Mouse (Mus musculus): ENCODE results near the gene Myh11. TPM values are rescaled to one million over a fixed set of nuclear protein-coding genes. Genes with fewer than 3 reads are reported as not detected.

Myh11 gene
- polyA plus RNA-seq, 2 experiments: 0.32 to 0.46 TPM

DNA sequence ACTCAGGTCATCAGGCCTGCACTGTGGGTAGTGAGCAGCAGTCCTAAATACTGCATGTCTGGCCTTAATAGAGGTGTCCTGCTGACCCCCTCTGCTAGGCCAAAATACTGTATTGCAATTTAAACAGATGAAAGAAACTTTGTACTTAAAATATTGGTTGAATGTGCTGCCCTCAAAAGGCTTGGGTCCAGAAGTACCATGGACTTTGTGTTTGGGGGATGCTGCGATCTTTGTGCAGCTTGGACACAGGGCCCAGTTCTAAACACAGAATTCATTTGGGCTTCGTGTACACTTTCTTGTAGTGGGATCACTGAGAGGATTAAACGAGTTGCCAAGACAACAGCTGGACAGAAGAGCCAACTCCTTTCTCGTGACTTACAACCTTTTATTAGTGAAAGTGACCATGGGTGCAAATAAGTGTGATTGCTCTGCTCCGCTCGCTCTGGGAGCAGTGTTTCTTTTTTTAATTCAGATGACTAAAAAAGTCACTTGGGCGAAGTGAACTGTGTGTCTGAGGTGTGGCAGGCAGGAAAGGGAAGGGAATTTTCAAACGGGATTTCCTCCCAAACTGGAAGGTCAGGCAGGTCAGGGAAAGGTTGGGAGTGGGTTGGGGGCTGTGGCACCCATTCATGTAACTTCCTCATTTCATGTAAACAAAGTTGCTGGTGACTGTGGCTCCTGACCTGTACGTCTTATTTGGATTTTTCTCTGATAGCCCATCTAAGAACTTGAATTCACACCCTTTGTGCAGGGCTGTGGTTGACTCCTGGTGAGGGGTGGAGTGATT, 96.8 kb downstream of the Myh11 start:
- Histone ChIP-seq H3K36me3 (replicated peaks; ENCODE audit: control insufficient read depth, insufficient read depth, low read depth) (peaks cover 37% of the 10 kb centered on the region), H3K4me2 (ENCODE audit: low read depth) (no peak overlapping the region), H3K27me3 (ENCODE audit: control insufficient read depth, insufficient read depth, low read length) (no peaks in the 10 kb centered on the region), H3K4me1 (replicated peaks; ENCODE audit: control insufficient read depth in 2 of 2, insufficient read depth in 2 of 2, low read length in 1 of 2) (no peaks in the 10 kb centered on the region), H3K9me3 (ENCODE audit: control insufficient read depth, low read length) (no peaks in the 10 kb centered on the region), H3K4me3 (ENCODE audit: insufficient read depth in 1 of 2, low read depth in 2 of 2, low read length in 2 of 2) (no peak overlapping the region), H3K27ac (no peak overlapping the region), H3K9ac (replicated peaks) (no peak overlapping the region)
- no peak for ATAC-seq (ENCODE audit: insufficient read depth)
- WGBS (ENCODE audit: insufficient replicate concordance): 57% methylated on average over 9 of the region's 9 CpGs
- no peak for DNase-seq (ENCODE audit: low read depth in 3 of 3, low spot score in 3 of 3)
- TF ChIP-seq CTCF (IDR thresholded peaks at IDR 0.05; ENCODE audit: low read depth) (no peak), EP300 (IDR thresholded peaks at IDR 0.05; ENCODE audit: low read depth) (no peak)

DNA sequence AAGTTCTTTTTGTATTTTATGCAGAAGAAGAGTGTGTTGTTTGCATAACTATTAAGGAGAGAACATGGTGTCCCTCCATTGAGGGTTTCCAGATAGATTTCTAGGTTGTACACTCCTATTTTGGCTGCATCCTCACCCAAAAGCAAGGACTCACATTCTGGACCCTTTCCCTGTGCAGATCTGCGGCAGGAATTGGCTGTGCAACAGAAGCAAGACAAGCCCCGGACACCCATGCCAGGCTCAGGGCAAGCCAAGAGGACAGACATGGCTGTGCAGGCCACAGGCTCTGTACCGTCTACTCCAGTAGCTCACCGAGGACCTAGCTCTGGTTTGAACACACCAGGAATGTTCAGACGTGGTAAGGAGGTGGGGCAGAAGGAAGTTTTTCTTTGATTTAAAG, 105.7 kb downstream of the Myh11 start:
- Histone ChIP-seq H3K9ac (replicated peaks) (no peak overlapping the region), H3K36me3 (replicated peaks; ENCODE audit: control insufficient read depth, insufficient read depth, low read depth) (peaks cover 83% of the 10 kb centered on the region), H3K4me3 (ENCODE audit: insufficient read depth in 1 of 2, low read depth in 2 of 2, low read length in 2 of 2) (no peak overlapping the region), H3K27ac (no peak overlapping the region), H3K4me2 (ENCODE audit: low read depth) (no peak overlapping the region), H3K4me1 (replicated peaks; ENCODE audit: control insufficient read depth in 2 of 2, insufficient read depth in 2 of 2, low read length in 1 of 2) (no peaks in the 10 kb centered on the region), H3K27me3 (ENCODE audit: control insufficient read depth, insufficient read depth, low read length) (no peaks in the 10 kb centered on the region), H3K9me3 (ENCODE audit: control insufficient read depth, low read length) (no peaks in the 10 kb centered on the region)
- TF ChIP-seq EP300 (IDR thresholded peaks at IDR 0.05; ENCODE audit: low read depth): no peak
- no peak for DNase-seq (ENCODE audit: low read depth in 3 of 3, low spot score in 3 of 3)
- WGBS (ENCODE audit: insufficient replicate concordance): 87% methylated on average over 5 of the region's 5 CpGs
- ATAC-seq (ENCODE audit: insufficient read depth): no peak

DNA sequence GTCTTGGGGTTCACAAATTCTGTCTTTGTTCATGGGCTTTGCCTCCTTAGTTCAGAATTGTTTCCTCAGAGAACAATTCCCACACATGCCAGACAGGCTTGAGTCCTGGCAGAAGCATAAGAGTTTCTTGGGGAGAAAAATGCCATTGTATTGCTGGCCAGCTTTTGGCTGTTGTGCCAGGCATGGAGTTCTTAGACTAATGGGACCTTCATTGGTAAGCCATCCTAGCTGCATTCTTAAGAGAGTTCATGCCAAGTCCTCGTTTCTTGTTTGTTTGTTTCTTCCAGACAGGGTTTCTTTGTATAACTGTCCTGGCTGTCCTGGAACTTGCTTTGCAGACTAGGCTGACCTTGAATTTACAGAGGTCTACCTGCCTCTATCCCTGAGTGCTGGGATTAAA, 107.3 kb downstream of the Myh11 start:
- ATAC-seq (ENCODE audit: insufficient read depth) (no peak), DNase-seq (ENCODE audit: low read depth in 3 of 3, low spot score in 3 of 3) (no peak)
- WGBS (ENCODE audit: insufficient replicate concordance): 78% methylated on average over 1 of the region's 1 CpGs
- no peak overlapping the region for H3K9ac ChIP-seq (replicated peaks)
- H3K27ac ChIP-seq: no peak overlapping the region
- no peak overlapping the region for H3K4me2 ChIP-seq (ENCODE audit: low read depth)
- no peak overlapping the region for H3K4me3 ChIP-seq (ENCODE audit: insufficient read depth in 1 of 2, low read depth in 2 of 2, low read length in 2 of 2)
- no peaks in the 10 kb centered on the region for H3K4me1 ChIP-seq (replicated peaks; ENCODE audit: control insufficient read depth in 2 of 2, insufficient read depth in 2 of 2, low read length in 1 of 2)
- H3K27me3 ChIP-seq (ENCODE audit: control insufficient read depth, insufficient read depth, low read length): no peaks in the 10 kb centered on the region
- peaks cover 82% of the 10 kb centered on the region for H3K36me3 ChIP-seq (replicated peaks; ENCODE audit: control insufficient read depth, insufficient read depth, low read depth)
- TF ChIP-seq CTCF (IDR thresholded peaks at IDR 0.05; ENCODE audit: low read depth): no peak
- no peak for TF ChIP-seq EP300 (IDR thresholded peaks at IDR 0.05; ENCODE audit: low read depth)
- no peaks in the 10 kb centered on the region for H3K9me3 ChIP-seq (ENCODE audit: control insufficient read depth, low read length)

DNA sequence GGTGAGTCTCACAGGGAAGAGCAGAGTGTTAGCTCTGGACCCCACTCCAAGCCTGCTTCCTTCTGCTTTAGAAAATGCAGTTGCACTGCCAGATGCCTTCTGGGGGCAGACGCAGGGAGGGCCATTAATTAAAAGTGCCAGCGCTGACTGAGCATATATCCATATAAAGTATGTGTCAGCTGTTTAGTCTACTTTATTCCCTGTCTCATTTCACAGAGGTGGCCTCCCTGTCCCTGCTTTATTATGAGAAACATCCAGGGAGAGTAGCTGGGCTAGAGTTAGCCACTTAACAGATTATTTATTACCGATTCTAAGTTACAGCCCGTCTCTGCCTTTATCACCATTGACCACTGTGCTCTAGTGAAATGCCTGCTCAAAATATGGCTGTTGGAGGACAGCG, 108.8 kb downstream of the Myh11 start:
- no peaks in the 10 kb centered on the region for H3K27me3 ChIP-seq (ENCODE audit: control insufficient read depth, insufficient read depth, low read length)
- H3K4me1 ChIP-seq (replicated peaks; ENCODE audit: control insufficient read depth in 2 of 2, insufficient read depth in 2 of 2, low read length in 1 of 2): peaks cover 0 to 6% of the 10 kb centered on the region in 2 experiments; a peak in 2 of 4 replicates
- no peak overlapping the region for H3K27ac ChIP-seq
- ATAC-seq (ENCODE audit: insufficient read depth): no peak
- H3K9ac ChIP-seq (replicated peaks): no peak overlapping the region
- H3K4me3 ChIP-seq (ENCODE audit: insufficient read depth in 1 of 2, low read depth in 2 of 2, low read length in 2 of 2): no peak overlapping the region
- no peak overlapping the region for H3K4me2 ChIP-seq (ENCODE audit: low read depth)
- no peak for TF ChIP-seq CTCF (IDR thresholded peaks at IDR 0.05; ENCODE audit: low read depth)
- TF ChIP-seq EP300 (IDR thresholded peaks at IDR 0.05; ENCODE audit: low read depth): no peak
- no peaks in the 10 kb centered on the region for H3K9me3 ChIP-seq (ENCODE audit: control insufficient read depth, low read length)
- 87% methylated on average over 5 of the region's 5 CpGs for WGBS (ENCODE audit: insufficient replicate concordance)
- peaks cover 84% of the 10 kb centered on the region for H3K36me3 ChIP-seq (replicated peaks; ENCODE audit: control insufficient read depth, insufficient read depth, low read depth)
- no peak for DNase-seq (ENCODE audit: low read depth in 3 of 3, low spot score in 3 of 3)

DNA sequence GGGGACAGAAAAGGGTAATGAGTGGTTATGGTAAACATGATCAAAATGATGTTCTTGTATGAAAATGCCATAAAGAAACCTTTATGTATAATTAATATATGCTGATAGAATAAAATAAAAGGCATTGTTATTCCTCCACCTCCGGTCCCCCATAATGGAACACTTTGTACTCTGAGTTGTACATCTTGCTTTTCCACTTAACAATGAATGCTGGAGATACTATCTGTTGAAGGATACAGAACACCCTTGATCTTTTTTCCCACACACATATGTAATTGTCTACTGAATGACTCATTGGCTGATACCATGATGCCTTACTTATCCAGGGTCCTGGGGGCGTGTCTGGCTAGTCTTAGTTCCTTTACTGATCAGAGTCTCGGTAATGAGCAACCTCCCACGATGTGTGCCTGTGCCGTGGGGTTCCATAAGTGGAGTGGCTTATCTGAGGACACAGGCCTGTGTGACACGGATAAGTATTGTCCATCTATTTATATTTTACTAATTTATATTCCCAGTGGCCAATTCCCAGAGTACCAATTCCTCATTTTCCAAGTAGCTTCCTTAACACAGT, 110.9 kb downstream of the Myh11 start:
- TF ChIP-seq CTCF (IDR thresholded peaks at IDR 0.05; ENCODE audit: low read depth) (no peak), EP300 (IDR thresholded peaks at IDR 0.05; ENCODE audit: low read depth) (no peak)
- peaks cover 84% of the 10 kb centered on the region for H3K36me3 ChIP-seq (replicated peaks; ENCODE audit: control insufficient read depth, insufficient read depth, low read depth)
- WGBS (ENCODE audit: insufficient replicate concordance): 58% methylated on average over 6 of the region's 6 CpGs
- no peak overlapping the region for H3K27ac ChIP-seq
- H3K4me2 ChIP-seq (ENCODE audit: low read depth): no peak overlapping the region
- no peak for ATAC-seq (ENCODE audit: insufficient read depth)
- no peak for DNase-seq (ENCODE audit: low read depth in 3 of 3, low spot score in 3 of 3)
- no peaks in the 10 kb centered on the region for H3K9me3 ChIP-seq (ENCODE audit: control insufficient read depth, low read length)
- H3K4me1 ChIP-seq (replicated peaks; ENCODE audit: control insufficient read depth in 2 of 2, insufficient read depth in 2 of 2, low read length in 1 of 2): peaks cover 0 to 6% of the 10 kb centered on the region in 2 experiments; a peak in 2 of 4 replicates
- H3K9ac ChIP-seq (replicated peaks): no peak overlapping the region
- no peak overlapping the region for H3K4me3 ChIP-seq (ENCODE audit: insufficient read depth in 1 of 2, low read depth in 2 of 2, low read length in 2 of 2)
- no peaks in the 10 kb centered on the region for H3K27me3 ChIP-seq (ENCODE audit: control insufficient read depth, insufficient read depth, low read length)
